ENCODE assay signal across 18 mouse cellular contexts in genomic region chr8:8779931-8780330, GRCm38 (mm10).
DNase-seq lines count a peak whose midpoint lies in the region; ATAC-seq lines count a peak whose summit lies in the region.
"Had no signal": no experiment of that assay in that cellular context is flagged by ENCODE, and none has a peak within 500 bp of the region (broad histone marks: within the 10 kb centered on the region; RNA-seq: fewer than 3 reads in every experiment).

No protein-coding gene starts in this region.

- no peak overlapping the region for H3K9ac ChIP-seq in forebrain, embryonic 12.5 days
- H3K9ac ChIP-seq in forebrain, embryonic 14.5 days (ENCODE audit: low read length) = no peak overlapping the region
- H3K9ac ChIP-seq in midbrain, embryonic 12.5 days (replicated peaks) = no peak overlapping the region
- no peak overlapping the region for H3K9ac ChIP-seq in midbrain, embryonic 16.5 days (ENCODE audit: low read depth, low read length)
- no peak overlapping the region for H3K9ac ChIP-seq in limb, embryonic 12.5 days (replicated peaks)
- H3K9ac ChIP-seq: embryonic facial prominence, embryonic 15.5 days; heart, embryonic 15.5 days; lung, embryonic 14.5 days had no signal

- peaks cover 6% of the 10 kb centered on the region; the same call in 1 of the 2 replicates for H3K27me3 ChIP-seq in forebrain, embryonic 12.5 days
- no peaks in the 10 kb centered on the region for H3K27me3 ChIP-seq in forebrain, embryonic 14.5 days (replicated peaks; ENCODE audit: control insufficient read depth, insufficient read depth, low read length)
- H3K27me3 ChIP-seq in midbrain, embryonic 12.5 days = peaks cover 31% of the 10 kb centered on the region
- peaks cover 3% of the 10 kb centered on the region; the same call in 1 of the 2 replicates for H3K27me3 ChIP-seq in midbrain, embryonic 16.5 days (ENCODE audit: control insufficient read depth, insufficient read depth, low read depth, low read length)
- no peaks in the 10 kb centered on the region for H3K27me3 ChIP-seq in limb, embryonic 12.5 days
- H3K27me3 ChIP-seq: embryonic facial prominence, embryonic 15.5 days; heart, embryonic 15.5 days had no signal

- WGBS in forebrain, embryonic 12.5 days = 62% methylated on average over 15 of the region's 15 CpGs
- WGBS in forebrain, embryonic 14.5 days = 60% methylated on average over 15 of the region's 15 CpGs
- 51% methylated on average over 15 of the region's 15 CpGs for WGBS in midbrain, embryonic 12.5 days
- WGBS in midbrain, embryonic 16.5 days = 52% methylated on average over 15 of the region's 15 CpGs
- 33% methylated on average over 15 of the region's 15 CpGs for WGBS in limb, embryonic 12.5 days

- no peaks in the 10 kb centered on the region for H3K9me3 ChIP-seq in forebrain, embryonic 12.5 days
- H3K9me3 ChIP-seq in forebrain, embryonic 14.5 days (replicated peaks; ENCODE audit: control insufficient read depth, low read length) = no peaks in the 10 kb centered on the region
- H3K9me3 ChIP-seq in midbrain, embryonic 12.5 days = no peaks in the 10 kb centered on the region
- H3K9me3 ChIP-seq in midbrain, embryonic 16.5 days (replicated peaks; ENCODE audit: control insufficient read depth, low read length, poor library complexity, severe bottlenecking) = no peaks in the 10 kb centered on the region
- no peaks in the 10 kb centered on the region for H3K9me3 ChIP-seq in limb, embryonic 12.5 days
- H3K9me3 ChIP-seq: embryonic facial prominence, embryonic 15.5 days; heart, embryonic 15.5 days had no signal

- no peak overlapping the region for H3K4me3 ChIP-seq in forebrain, embryonic 12.5 days (replicated peaks)
- no peak overlapping the region for H3K4me3 ChIP-seq in forebrain, embryonic 14.5 days (ENCODE audit: low read depth, low read length)
- no peak overlapping the region for H3K4me3 ChIP-seq in midbrain, embryonic 12.5 days
- H3K4me3 ChIP-seq in midbrain, embryonic 16.5 days (ENCODE audit: low read depth, low read length) = no peak overlapping the region
- no peak overlapping the region for H3K4me3 ChIP-seq in limb, embryonic 12.5 days (replicated peaks)
- H3K4me3 ChIP-seq: embryonic facial prominence, embryonic 15.5 days; heart, embryonic 15.5 days; myocyte had no signal

- no peak overlapping the region for H3K27ac ChIP-seq in forebrain, embryonic 12.5 days
- H3K27ac ChIP-seq in forebrain, embryonic 14.5 days (ENCODE audit: low read depth, low read length) = no peak overlapping the region
- H3K27ac ChIP-seq in midbrain, embryonic 12.5 days (replicated peaks) = no peak overlapping the region
- H3K27ac ChIP-seq in midbrain, embryonic 16.5 days (ENCODE audit: low read length) = no peak overlapping the region
- no peak overlapping the region for H3K27ac ChIP-seq in limb, embryonic 12.5 days
- H3K27ac ChIP-seq: embryonic facial prominence, embryonic 15.5 days; heart, embryonic 15.5 days had no signal

- H3K36me3 ChIP-seq in forebrain, embryonic 12.5 days (replicated peaks) = no peaks in the 10 kb centered on the region
- H3K36me3 ChIP-seq in forebrain, embryonic 14.5 days (ENCODE audit: control insufficient read depth, insufficient read depth, low read length) = no peaks in the 10 kb centered on the region
- H3K36me3 ChIP-seq in midbrain, embryonic 12.5 days = no peaks in the 10 kb centered on the region
- H3K36me3 ChIP-seq in midbrain, embryonic 16.5 days (ENCODE audit: control insufficient read depth, insufficient read depth, low read length) = no peaks in the 10 kb centered on the region
- no peaks in the 10 kb centered on the region for H3K36me3 ChIP-seq in limb, embryonic 12.5 days
- H3K36me3 ChIP-seq: embryonic facial prominence, embryonic 15.5 days; heart, embryonic 15.5 days had no signal

- peaks cover 4% of the 10 kb centered on the region for H3K4me1 ChIP-seq in forebrain, embryonic 12.5 days
- no peaks in the 10 kb centered on the region for H3K4me1 ChIP-seq in forebrain, embryonic 14.5 days (ENCODE audit: control insufficient read depth, insufficient read depth, low read length)
- H3K4me1 ChIP-seq in midbrain, embryonic 12.5 days = peaks cover 4% of the 10 kb centered on the region; the same call in 1 of the 2 replicates
- H3K4me1 ChIP-seq in midbrain, embryonic 16.5 days (ENCODE audit: control insufficient read depth, insufficient read depth, low read length) = no peaks in the 10 kb centered on the region
- peaks cover 7% of the 10 kb centered on the region for H3K4me1 ChIP-seq in limb, embryonic 12.5 days (replicated peaks)
- H3K4me1 ChIP-seq: heart, embryonic 15.5 days had no signal

- peak; percentile 30; the same call in 1 of the 2 replicates for ATAC-seq in forebrain, embryonic 12.5 days (ENCODE audit: low FRiP score)
- no peak for ATAC-seq in forebrain, embryonic 14.5 days
- peak; percentile 34; the same call in 1 of the 2 replicates for ATAC-seq in midbrain, embryonic 12.5 days (ENCODE audit: low FRiP score, low read depth)
- ATAC-seq in midbrain, embryonic 16.5 days = no peak
- peak; percentile 71 for ATAC-seq in limb, embryonic 12.5 days (ENCODE audit: insufficient number of reproducible peaks, insufficient read depth, low FRiP score, low TSS enrichment, low read depth)

- DNase-seq in forebrain, embryonic 14.5 days (ENCODE audit: low spot score) = no peak
- DNase-seq in yolk sac, embryonic 10.5 days (ENCODE audit: low spot score) = no peak
- DNase-seq in left cerebral cortex, adult 9 months (ENCODE audit: low spot score in 2 of 2) = no peak
- DNase-seq in heart, adult 18-20 months = no peak
- DNase-seq: adrenal gland, adult 2 months; cerebellum, adult 9-10 months; gastrocnemius, postnatal 36 days; kidney, postnatal 36 days; layer of hippocampus, postnatal 36 days; lung, embryonic 14.5 days; thymus, adult 2 months had no signal

- no peak overlapping the region for H3K4me2 ChIP-seq in forebrain, embryonic 12.5 days
- no peak overlapping the region for H3K4me2 ChIP-seq in forebrain, embryonic 14.5 days (ENCODE audit: low read length)
- H3K4me2 ChIP-seq in midbrain, embryonic 12.5 days (replicated peaks) = no peak overlapping the region
- H3K4me2 ChIP-seq in midbrain, embryonic 16.5 days (ENCODE audit: low read length) = no peak overlapping the region
- peak overlapping the region; percentile 21; the same call in 1 of the 2 replicates for H3K4me2 ChIP-seq in limb, embryonic 12.5 days
- H3K4me2 ChIP-seq: embryonic facial prominence, embryonic 15.5 days; heart, embryonic 15.5 days; lung, embryonic 14.5 days had no signal

Comparison
In these comparisons a context has a peak if more than half of its experiments do, and no peak if none do; other contexts are left out.
1. ATAC-seq: peak in forebrain, embryonic 12.5 days (single experiment), midbrain, embryonic 12.5 days (single experiment) and limb, embryonic 12.5 days (single experiment); none in forebrain, embryonic 14.5 days (single experiment) and midbrain, embryonic 16.5 days (single experiment).